Mouse (Mus musculus) limb, embryonic 15.5 days (tissue): ENCODE measurements around the gene Bcat1. TPM values are rescaled to one million over a fixed set of nuclear protein-coding genes. Genes with fewer than 3 reads are reported as not detected.

Experiments used
- ATAC-seq: fragments of 200-750 bp; cut with Nextera tagmentation; 2 replicates; pipeline ENCODE4 v1.8.0; 2017; ENCODE audit warnings: low read depth, moderate TSS enrichment; ENCODE audit not compliant: insufficient number of reproducible peaks, low FRiP score, low TSS enrichment
- H3K27ac ChIP-seq: fragments of 300-500 bp; sonication (generic); 2 replicates; pipeline ENCODE4 v1.5.1; 2015; ENCODE audit warnings: moderate library complexity, mild to moderate bottlenecking, inconsistent platforms
- H3K27me3 ChIP-seq: fragments of 300-500 bp; sonication (generic); 2 replicates; pipeline ENCODE4 v1.6.1; 2015; ENCODE audit warnings: inconsistent platforms
- H3K36me3 ChIP-seq: fragments of 300-500 bp; sonication (generic); 2 replicates; pipeline ENCODE4 v1.6.1; 2015; ENCODE audit warnings: inconsistent platforms
- H3K4me1 ChIP-seq: fragments of 300-500 bp; sonication (generic); 2 replicates; pipeline ENCODE4 v1.6.1; 2015; ENCODE audit warnings: inconsistent platforms
- H3K4me2 ChIP-seq: fragments of 300-500 bp; sonication (generic); 2 replicates; pipeline ENCODE4 v1.6.1; 2015; ENCODE audit warnings: mild to moderate bottlenecking, inconsistent platforms
- H3K4me3 ChIP-seq: fragments of 300-500 bp; sonication (generic); 2 replicates; pipeline ENCODE4 v1.5.1; 2015; ENCODE audit warnings: mild to moderate bottlenecking, inconsistent platforms
- H3K9ac ChIP-seq: fragments of 300-500 bp; sonication (generic); 2 replicates; pipeline ENCODE4 v1.6.1; 2015; ENCODE audit warnings: inconsistent platforms
- H3K9me3 ChIP-seq: fragments of 300-500 bp; sonication (generic); 2 replicates; pipeline ENCODE4 v1.6.1; 2016; ENCODE audit warnings: inconsistent platforms
- WGBS: fragments of 180-500 bp; shearing (Covaris S2); methylation state at CpG from one replicate; pipeline ENCODE4 v1.1.7; 2015; 5-methylcytosine and 5-hydroxymethylcytosine counted together
- polyA plus RNA-seq: library from polyadenylated mRNA; unstranded; fragments of >200 nt; fragmentation: Nextera tagmentation; extraction: Ambion mirVana; gene quantifications from 2 replicates; pipeline ENCODE4 v1.2.1, GENCODE M21; 2015

The Bcat1 gene
- polyA plus RNA-seq, 1 experiment from 2014 or later = 31.2 TPM

DNA sequence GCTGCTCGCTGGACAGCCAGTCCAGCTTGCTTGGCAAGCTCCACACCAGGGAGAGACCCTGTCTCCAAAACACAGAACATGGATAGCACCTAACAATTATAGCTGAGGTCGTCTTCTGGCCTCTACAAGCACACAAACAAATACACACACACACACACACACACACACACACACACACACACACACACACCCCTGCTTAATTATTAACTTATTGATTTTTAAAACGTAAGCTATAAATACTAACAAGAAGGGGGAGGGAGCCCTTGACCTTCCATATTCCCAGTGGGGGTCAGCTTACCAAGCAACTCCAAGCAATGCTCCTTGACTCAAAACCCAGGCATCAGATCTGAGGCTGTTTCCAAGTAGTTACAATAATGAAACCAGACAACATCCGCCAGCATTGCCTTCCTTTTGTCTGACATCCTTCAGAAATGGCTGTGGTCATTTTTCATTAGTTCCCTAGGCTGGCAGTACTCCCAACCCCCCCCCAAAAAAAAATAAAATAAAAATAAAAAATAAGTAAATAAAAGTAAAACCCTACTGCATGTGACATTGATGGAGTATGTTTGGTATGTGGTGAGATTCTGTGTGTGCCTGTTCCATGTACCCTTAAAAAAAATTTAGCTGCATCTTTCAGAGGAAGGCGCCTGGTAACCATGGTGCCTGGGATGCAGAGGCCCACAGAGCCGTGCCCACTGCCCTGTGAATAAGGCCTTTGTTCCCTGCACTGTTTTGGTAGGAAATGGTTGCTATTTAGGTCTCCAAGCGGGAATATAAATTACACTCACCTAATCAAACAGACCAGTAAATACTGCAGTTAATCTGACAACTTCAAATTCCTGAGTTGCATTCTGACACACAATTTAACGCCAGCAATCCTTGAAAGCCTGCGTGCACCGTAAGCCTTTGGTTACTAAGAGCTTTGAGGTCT lies 131.3 kb downstream of the Bcat1 start:
- H3K4me1 ChIP-seq = 0 out of 2 replicates have a peak, but pooled peaks cover 7% of the 10 kb centered on the region
- peak overlapping the region; percentile 63 for H3K27ac ChIP-seq
- H3K27me3 ChIP-seq = no peaks in the 10 kb centered on the region
- no peaks in the 10 kb centered on the region for H3K36me3 ChIP-seq
- no peak overlapping the region for H3K9ac ChIP-seq
- no peaks in the 10 kb centered on the region for H3K9me3 ChIP-seq
- 40% methylated on average over 10 of the region's 10 CpGs for WGBS
- ATAC-seq = peak; percentile 56; the same call in 1 of the 2 replicates
- H3K4me2 ChIP-seq = no peak overlapping the region
- H3K4me3 ChIP-seq = no peak overlapping the region

Other genes with a start within 250 kb of the Bcat1 start
- 6.7 TPM in 2 replicates for gene Lrmp, start 39.5 kb upstream of the Bcat1 start, polyA plus RNA-seq
- 0.29 and 0.41 TPM in 2 replicates for gene Casc1, start 134.8 kb upstream of the Bcat1 start, polyA plus RNA-seq
- gene Etfrf1, start 134.9 kb upstream of the Bcat1 start, polyA plus RNA-seq = 31.0 and 34.3 TPM in 2 replicates
- 64.6 and 65.4 TPM in 2 replicates for gene Kras, start 174.1 kb upstream of the Bcat1 start, polyA plus RNA-seq